Mouse (Mus musculus) E14TG2a.4 (cell line): ENCODE measurements around the gene Mapre1.

Experiments used
- CTCF ChIP-seq: conservative IDR thresholded peaks from 2 replicates; pipeline ENCODE4 v1.5.1; 2014; ENCODE audit warnings: low read length
- POU5F1 ChIP-seq: IDR thresholded peaks from 2 replicates; pipeline ENCODE4 v1.6.1; 2014; ENCODE audit warnings: low read length, borderline replicate concordance

DNA sequence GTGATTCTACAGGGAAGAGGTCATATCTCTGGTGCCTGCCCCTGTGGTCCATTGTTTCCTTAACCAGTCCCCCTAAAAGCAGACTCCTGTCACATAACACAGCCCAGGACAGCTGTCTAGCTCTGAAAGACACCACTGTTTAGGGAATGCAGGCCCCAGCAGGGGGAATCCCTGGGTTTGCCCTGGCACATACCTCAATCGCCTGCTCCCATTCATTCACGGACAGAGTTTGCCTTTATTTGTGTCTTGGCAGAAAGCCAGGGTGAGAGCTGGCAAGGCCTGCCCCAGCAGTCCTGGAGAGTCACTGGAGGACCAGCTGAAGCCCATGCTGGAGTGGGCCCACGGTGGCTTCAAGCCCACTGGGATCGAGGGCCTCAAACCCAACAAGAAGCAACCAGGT is 27.8 kb upstream of the Mapre1 start:
- no peak for TF ChIP-seq CTCF
- TF ChIP-seq POU5F1: no peak
